ENCODE assay signal across 12 mouse cellular contexts in the genomic region with DNA sequence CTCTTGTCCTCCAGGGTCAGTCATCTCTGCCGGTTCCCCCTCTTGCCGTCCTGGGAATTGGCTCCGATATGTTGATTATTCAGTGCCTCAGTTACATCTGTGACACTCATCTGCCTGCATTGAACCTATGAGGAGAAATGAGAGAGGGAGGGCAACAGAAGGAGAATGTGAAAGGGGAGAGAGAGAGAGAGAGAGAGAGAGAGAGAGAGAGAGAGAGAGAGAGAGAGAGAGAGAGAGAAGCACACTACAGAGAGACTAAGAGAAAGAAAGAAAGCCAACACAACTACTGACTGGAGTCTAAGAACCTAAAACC.
A peak's percentile ranks its signal among the peaks of the same experiment; 100 is the strongest.
DNase-seq lines count a peak whose midpoint lies in the region; ATAC-seq and TF ChIP-seq lines count a peak whose summit lies in the region.
"Had no signal": no experiment of that assay in that cellular context is flagged by ENCODE, and none has a peak within 500 bp of the region (broad histone marks: within the 10 kb centered on the region; RNA-seq: fewer than 3 reads in every experiment).

No protein-coding gene starts in this region.

- no peaks in the 10 kb centered on the region for H3K36me3 ChIP-seq in heart, embryonic 13.5 days
- no peaks in the 10 kb centered on the region for H3K36me3 ChIP-seq in embryonic facial prominence, embryonic 13.5 days
- H3K36me3 ChIP-seq in hindbrain, embryonic 14.5 days (replicated peaks; ENCODE audit: control insufficient read depth, insufficient read depth): peaks cover 8% of the 10 kb centered on the region
- no peaks in the 10 kb centered on the region for H3K36me3 ChIP-seq in midbrain, postnatal 0 days (ENCODE audit: insufficient read depth, low read length)

- H3K9ac ChIP-seq in heart, embryonic 13.5 days: no peak overlapping the region
- no peak overlapping the region for H3K9ac ChIP-seq in embryonic facial prominence, embryonic 13.5 days
- peak overlapping the region; percentile 97 for H3K9ac ChIP-seq in hindbrain, embryonic 14.5 days
- peak overlapping the region; percentile 78 for H3K9ac ChIP-seq in midbrain, postnatal 0 days (replicated peaks; ENCODE audit: low read length, poor library complexity, severe bottlenecking)
- H3K9ac ChIP-seq: liver, embryonic 14.5 days had no signal

- peak overlapping the region; percentile 8; the same call in 1 of the 2 replicates for H3K4me3 ChIP-seq in heart, embryonic 13.5 days
- no peak overlapping the region; the same call in 1 of the 2 replicates for H3K4me3 ChIP-seq in embryonic facial prominence, embryonic 13.5 days
- peak overlapping the region; percentile 74 for H3K4me3 ChIP-seq in hindbrain, embryonic 14.5 days (replicated peaks; ENCODE audit: low read length)
- peak overlapping the region; percentile 53 for H3K4me3 ChIP-seq in midbrain, postnatal 0 days (ENCODE audit: low read depth, low read length)

- H3K27ac ChIP-seq in heart, embryonic 13.5 days (replicated peaks): no peak overlapping the region
- no peak overlapping the region for H3K27ac ChIP-seq in embryonic facial prominence, embryonic 13.5 days
- H3K27ac ChIP-seq in hindbrain, embryonic 14.5 days: peak overlapping the region; percentile 98
- H3K27ac ChIP-seq in midbrain, postnatal 0 days (ENCODE audit: low read depth, low read length): peak overlapping the region; percentile 94
- H3K27ac ChIP-seq: liver, embryonic 14.5 days had no signal

- 60% methylated on average over 3 of the region's 3 CpGs for WGBS in heart, embryonic 13.5 days
- WGBS in embryonic facial prominence, embryonic 13.5 days: 39% methylated on average over 3 of the region's 3 CpGs
- WGBS in hindbrain, embryonic 14.5 days: 14% methylated on average over 3 of the region's 3 CpGs
- WGBS in midbrain, postnatal 0 days: 9% methylated on average over 3 of the region's 3 CpGs

- peaks cover 40% of the 10 kb centered on the region for H3K27me3 ChIP-seq in heart, embryonic 13.5 days (replicated peaks)
- peaks cover 44% of the 10 kb centered on the region for H3K27me3 ChIP-seq in embryonic facial prominence, embryonic 13.5 days
- no peaks in the 10 kb centered on the region for H3K27me3 ChIP-seq in hindbrain, embryonic 14.5 days (ENCODE audit: control insufficient read depth, insufficient read depth, low read length)
- H3K27me3 ChIP-seq in midbrain, postnatal 0 days (ENCODE audit: insufficient read depth, low read length): no peaks in the 10 kb centered on the region

- H3K4me2 ChIP-seq in heart, embryonic 13.5 days: peak overlapping the region; percentile 9
- H3K4me2 ChIP-seq in embryonic facial prominence, embryonic 13.5 days: 0 out of 2 replicates have a peak overlapping the region, but pooled peaks have one; percentile 5
- H3K4me2 ChIP-seq in hindbrain, embryonic 14.5 days (replicated peaks): peak overlapping the region; percentile 56
- peak overlapping the region; percentile 47 for H3K4me2 ChIP-seq in midbrain, postnatal 0 days (ENCODE audit: low read depth, low read length, poor library complexity, severe bottlenecking)

- no peaks in the 10 kb centered on the region for H3K9me3 ChIP-seq in heart, embryonic 13.5 days
- no peaks in the 10 kb centered on the region for H3K9me3 ChIP-seq in embryonic facial prominence, embryonic 13.5 days
- no peaks in the 10 kb centered on the region for H3K9me3 ChIP-seq in hindbrain, embryonic 14.5 days (ENCODE audit: control insufficient read depth, low read length)
- no peaks in the 10 kb centered on the region for H3K9me3 ChIP-seq in midbrain, postnatal 0 days (ENCODE audit: low read length)

- ATAC-seq in heart, embryonic 13.5 days (ENCODE audit: extremely low read depth, insufficient number of reproducible peaks, low FRiP score, low TSS enrichment): no peak
- ATAC-seq in embryonic facial prominence, embryonic 13.5 days (ENCODE audit: insufficient number of reproducible peaks, insufficient read depth, low FRiP score, low TSS enrichment, low read depth): no peak
- ATAC-seq in hindbrain, embryonic 14.5 days (ENCODE audit: low FRiP score): peak; percentile 46
- peak; percentile 42; the same call in 1 of the 2 replicates for ATAC-seq in midbrain, postnatal 0 days (ENCODE audit: low FRiP score)

- no peak for TF ChIP-seq CTCF in midbrain, postnatal 0 days (IDR thresholded peaks at IDR 0.05)

- H3K4me1 ChIP-seq in heart, embryonic 13.5 days: peaks cover 10% of the 10 kb centered on the region
- peaks cover 10% of the 10 kb centered on the region; the same call in 1 of the 2 replicates for H3K4me1 ChIP-seq in embryonic facial prominence, embryonic 13.5 days
- peaks cover 20% of the 10 kb centered on the region for H3K4me1 ChIP-seq in hindbrain, embryonic 14.5 days (replicated peaks; ENCODE audit: control insufficient read depth, insufficient read depth, low read length)
- H3K4me1 ChIP-seq in midbrain, postnatal 0 days (ENCODE audit: insufficient read depth, low read length): 0 out of 2 replicates have a peak, but pooled peaks cover 3% of the 10 kb centered on the region

- no peak for DNase-seq in heart, postnatal 4 days
- DNase-seq in hindbrain, embryonic 14.5 days (ENCODE audit: low spot score): no peak
- no peak for DNase-seq in midbrain, postnatal 0 days (ENCODE audit: low spot score)
- DNase-seq in layer of hippocampus, postnatal 14 days (ENCODE audit: low spot score in 2 of 2): no peak
- DNase-seq in cerebellum, postnatal 14 days: no peak
- DNase-seq in ovary, postnatal 14 days (ENCODE audit: low spot score): no peak
- DNase-seq: adrenal gland, adult 2 months; B cell, adult 2 months; gastrocnemius, postnatal 36 days had no signal

Comparison
In these comparisons a context has a peak if more than half of its experiments do, and no peak if none do; other contexts are left out.
1. ATAC-seq: peak in hindbrain, embryonic 14.5 days (single experiment) and midbrain, postnatal 0 days (single experiment); none in heart, embryonic 13.5 days (single experiment) and embryonic facial prominence, embryonic 13.5 days (single experiment).
2. H3K27ac ChIP-seq: peak in hindbrain, embryonic 14.5 days (single experiment) and midbrain, postnatal 0 days (single experiment); none in heart, embryonic 13.5 days (single experiment) and embryonic facial prominence, embryonic 13.5 days (single experiment).
3. H3K4me2 ChIP-seq: peak in every context shown above with its lines; median percentile 56 in hindbrain, embryonic 14.5 days; 47 in midbrain, postnatal 0 days; 9 in heart, embryonic 13.5 days; 5 in embryonic facial prominence, embryonic 13.5 days.
4. H3K9ac ChIP-seq: peak in hindbrain, embryonic 14.5 days (single experiment) and midbrain, postnatal 0 days (single experiment); none in heart, embryonic 13.5 days (single experiment) and embryonic facial prominence, embryonic 13.5 days (single experiment).